Mouse (Mus musculus) right cerebral cortex, postnatal 25 days (tissue): ENCODE data around the gene Nfia.

ENCODE experiments used
- DNase-seq: peaks from one replicate; pipeline ENCODE4 v3.0.0; 2022

The Nfia gene

GRCm38 (mm10) chr4:97875901-97876300 lies 103.4 kb downstream of the Nfia start:
- no peak for DNase-seq

GRCm38 (mm10) chr4:97879696-97880095 lies 107.2 kb downstream of the Nfia start:
- DNase-seq = no peak

- DNase-seq = no peak
Observed at GRCm38 (mm10) chr4:97880120-97881055, 107.9 kb downstream of the Nfia start.

GRCm38 (mm10) chr4:97885574-97885973 lies 113.0 kb downstream of the Nfia start:
- no peak for DNase-seq

- no peak for DNase-seq
Observed at GRCm38 (mm10) chr4:97886220-97886619, 113.7 kb downstream of the Nfia start.

- no peak for DNase-seq
Observed at GRCm38 (mm10) chr4:97887228-97887627, 114.7 kb downstream of the Nfia start.

GRCm38 (mm10) chr4:97891063-97891462 lies 118.5 kb downstream of the Nfia start:
- no peak for DNase-seq

GRCm38 (mm10) chr4:97891611-97892010 lies 119.1 kb downstream of the Nfia start:
- DNase-seq = no peak

- DNase-seq = no peak
Observed at GRCm38 (mm10) chr4:97893915-97894884, 121.7 kb downstream of the Nfia start.

GRCm38 (mm10) chr4:97895940-97896339 lies 123.4 kb downstream of the Nfia start:
- DNase-seq = no peak

- no peak for DNase-seq
Observed at GRCm38 (mm10) chr4:97900256-97900944, 127.9 kb downstream of the Nfia start.

GRCm38 (mm10) chr4:97905826-97906225 lies 133.3 kb downstream of the Nfia start:
- no peak for DNase-seq

GRCm38 (mm10) chr4:97908576-97909147 lies 136.1 kb downstream of the Nfia start:
- no peak for DNase-seq

GRCm38 (mm10) chr4:97910115-97910776 lies 137.7 kb downstream of the Nfia start:
- DNase-seq = no peak

GRCm38 (mm10) chr4:97910777-97911580 lies 138.4 kb downstream of the Nfia start:
- peak; percentile 61 for DNase-seq

- DNase-seq = no peak
Observed at GRCm38 (mm10) chr4:97911755-97912154, 139.2 kb downstream of the Nfia start.

GRCm38 (mm10) chr4:97912155-97912554 lies 139.6 kb downstream of the Nfia start:
- no peak for DNase-seq

- no peak for DNase-seq
Observed at GRCm38 (mm10) chr4:97912560-97912959, 140.0 kb downstream of the Nfia start.

- no peak for DNase-seq
Observed at GRCm38 (mm10) chr4:97914348-97914747, 141.8 kb downstream of the Nfia start.

- no peak for DNase-seq
Observed at GRCm38 (mm10) chr4:97914761-97915160, 142.2 kb downstream of the Nfia start.

- no peak for DNase-seq
Observed at GRCm38 (mm10) chr4:97917568-97917967, 145.0 kb downstream of the Nfia start.
